Mouse (Mus musculus): ENCODE results near the gene Tm6sf2. TPM values are rescaled to one million over a fixed set of nuclear protein-coding genes. Genes with fewer than 3 reads are reported as not detected.

The Tm6sf2 gene
- total and polyA plus RNA-seq, 3 experiments: 1.0 to 1.2 TPM; not detected in 1

- Histone ChIP-seq H3K36me3 (ENCODE audit: control insufficient read depth in 1 of 2, insufficient read depth in 2 of 2, low read length in 2 of 2) (no peaks in the 10 kb centered on the region), H3K27ac (ENCODE audit: control insufficient read depth, low read depth, low read length) (no peak overlapping the region), H3K4me3 (ENCODE audit: control insufficient read depth in 1 of 2, insufficient read depth in 1 of 2, low read depth in 2 of 2, low read length in 2 of 2) (no peak overlapping the region), H3K79me2 (ENCODE audit: control insufficient read depth, insufficient read depth, low read length, poor library complexity) (no peaks in the 10 kb centered on the region), H3K9me3 (replicated peaks; ENCODE audit: insufficient read depth, low read length) (no peaks in the 10 kb centered on the region), H3K27me3 (ENCODE audit: control insufficient read depth in 1 of 2, insufficient read depth in 2 of 2, low read length in 2 of 2) (peaks cover 0 to 2% of the 10 kb centered on the region in 2 experiments; a peak in 3 of 4 replicates), H3K4me1 (ENCODE audit: control insufficient read depth in 1 of 2, insufficient read depth in 2 of 2, low read length in 2 of 2) (peaks cover 0 to 4% of the 10 kb centered on the region in 2 experiments; a peak in 1 of 4 replicates), H3K9ac (ENCODE audit: control insufficient read depth, low read depth, low read length, poor library complexity, severe bottlenecking) (no peak overlapping the region)
- TF ChIP-seq MAFK (IDR thresholded peaks at IDR 0.05; ENCODE audit: borderline replicate concordance, low read depth, low read length) (no peak), POLR2A (IDR thresholded peaks at IDR 0.05; ENCODE audit: control insufficient read depth in 1 of 2, insufficient read depth in 1 of 2, low read depth in 1 of 2, low read length in 2 of 2, poor library complexity in 1 of 2) (no peak), MYB (IDR thresholded peaks at IDR 0.05; ENCODE audit: low read depth, low read length) (no peak), TAL1 (IDR thresholded peaks at IDR 0.05; ENCODE audit: low read length) (no peak), CHD1 (IDR thresholded peaks at IDR 0.05; ENCODE audit: low read depth, low read length) (no peak), ZKSCAN1 (IDR thresholded peaks at IDR 0.05; ENCODE audit: low read depth, low read length) (no peak), MEF2A (IDR thresholded peaks at IDR 0.05; ENCODE audit: extremely low read depth, insufficient replicate concordance, low read depth, low read length, poor library complexity, severe bottlenecking) (no peak), ZC3H11A (IDR thresholded peaks at IDR 0.05; ENCODE audit: low read depth, low read length) (no peak), NELFE (IDR thresholded peaks at IDR 0.05; ENCODE audit: low read depth, low read length) (no peak), CHD2 (IDR thresholded peaks at IDR 0.05; ENCODE audit: low read length) (no peak), NRF1 (IDR thresholded peaks at IDR 0.05; ENCODE audit: insufficient read depth, low read depth, low read length, poor library complexity, severe bottlenecking) (no peak), GABPA (IDR thresholded peaks at IDR 0.05; ENCODE audit: low read depth, low read length) (no peak), SIN3A (IDR thresholded peaks at IDR 0.05; ENCODE audit: low read length) (no peak), GATA1 (IDR thresholded peaks at IDR 0.05; ENCODE audit: low read depth, low read length) (no peak), MAX (IDR thresholded peaks at IDR 0.05; ENCODE audit: low read length) (no peak), MAZ (IDR thresholded peaks at IDR 0.05; ENCODE audit: low read depth, low read length) (no peak), USF1 (IDR thresholded peaks at IDR 0.05; ENCODE audit: low read depth, low read length) (no peak)
- no peak for DNase-seq (ENCODE audit: low read depth, low spot score)
These were observed 26.6 kb downstream of the Tm6sf2 start for GRCm38 (mm10) chr8:70099276-70099675.

GRCm38 (mm10) chr8:70100241-70100640 is 27.5 kb downstream of the Tm6sf2 start:
- Histone ChIP-seq H3K9me3 (replicated peaks; ENCODE audit: insufficient read depth, low read length) (no peaks in the 10 kb centered on the region), H3K36me3 (ENCODE audit: control insufficient read depth in 1 of 2, insufficient read depth in 2 of 2, low read length in 2 of 2) (no peaks in the 10 kb centered on the region), H3K27me3 (ENCODE audit: control insufficient read depth in 1 of 2, insufficient read depth in 2 of 2, low read length in 2 of 2) (peaks cover 0 to 2% of the 10 kb centered on the region in 2 experiments; a peak in 3 of 4 replicates), H3K27ac (ENCODE audit: control insufficient read depth, low read depth, low read length) (no peak overlapping the region), H3K79me2 (ENCODE audit: control insufficient read depth, insufficient read depth, low read length, poor library complexity) (no peaks in the 10 kb centered on the region), H3K4me1 (ENCODE audit: control insufficient read depth in 1 of 2, insufficient read depth in 2 of 2, low read length in 2 of 2) (peaks cover 0 to 4% of the 10 kb centered on the region in 2 experiments; a peak in 1 of 4 replicates), H3K9ac (ENCODE audit: control insufficient read depth, low read depth, low read length, poor library complexity, severe bottlenecking) (no peak overlapping the region), H3K4me3 (ENCODE audit: control insufficient read depth in 1 of 2, insufficient read depth in 1 of 2, low read depth in 2 of 2, low read length in 2 of 2) (no peak overlapping the region)
- no peak for DNase-seq (ENCODE audit: low read depth, low spot score)
- no peak for TF ChIP-seq TCF12 (IDR thresholded peaks at IDR 0.05; ENCODE audit: low read depth, low read length)
- TF ChIP-seq ZKSCAN1 (IDR thresholded peaks at IDR 0.05; ENCODE audit: low read depth, low read length): no peak
- TF ChIP-seq POLR2A (IDR thresholded peaks at IDR 0.05; ENCODE audit: control insufficient read depth in 1 of 2, insufficient read depth in 1 of 2, low read depth in 1 of 2, low read length in 2 of 2, poor library complexity in 1 of 2): no peak
- TF ChIP-seq GATA1 (IDR thresholded peaks at IDR 0.05; ENCODE audit: low read depth, low read length): no peak
- no peak for TF ChIP-seq RCOR1 (IDR thresholded peaks at IDR 0.05; ENCODE audit: low read depth, low read length)
